Mouse (Mus musculus): ENCODE data around the gene Lair1.

GRCm38 (mm10) chr7:4111766-4112165 lies 48.8 kb upstream of the Lair1 start:
- no peak for TF ChIP-seq CTCF (IDR thresholded peaks at IDR 0.05; ENCODE audit: low read depth)
- TF ChIP-seq EP300 (IDR thresholded peaks at IDR 0.05; ENCODE audit: low read depth): no peak
